Mouse (Mus musculus) gastrocnemius, adult 18-20 months (tissue): ENCODE measurements around the gene Cryz. TPM values are rescaled to one million over a fixed set of nuclear protein-coding genes. Genes with fewer than 3 reads are reported as not detected.
A peak's percentile ranks its signal among the peaks of the same experiment; 100 is the strongest.
"Not testable (repeated sequence)": the region's sequence is repeated elsewhere in the genome, so short reads cannot be mapped to it uniquely, and the experiment has no call there.

Experiments used
- DNase-seq: peaks from one replicate; pipeline ENCODE4 v3.0.0; 2021; ENCODE audit warnings: low spot score
- total RNA-seq, 2 experiments: library from RNA; stranded (reverse); gene quantifications; 2 replicates each; pipeline ENCODE4 v1.2.3; 2021

The Cryz gene
- total RNA-seq, 2 experiments from 2014 or later = 17.9 to 19.2 TPM

- no peak for DNase-seq
Observed at GRCm38 (mm10) chr3:154607896-154608295, 11.4 kb downstream of the Cryz start.

- DNase-seq = no peak
Observed at GRCm38 (mm10) chr3:154611888-154612287, 15.4 kb downstream of the Cryz start.

- DNase-seq = no peak
Observed at GRCm38 (mm10) chr3:154614771-154615170, 18.3 kb downstream of the Cryz start.

GRCm38 (mm10) chr3:154615304-154615703, 18.8 kb downstream of the Cryz start:
- no peak for DNase-seq

- DNase-seq = no peak
Observed at GRCm38 (mm10) chr3:154616106-154616505, 19.6 kb downstream of the Cryz start.

GRCm38 (mm10) chr3:154628284-154628683, 31.8 kb downstream of the Cryz start:
- no peak for DNase-seq

- DNase-seq = not testable (repeated sequence)
Observed at GRCm38 (mm10) chr3:154631281-154631680, 34.8 kb downstream of the Cryz start.

- DNase-seq = no peak
Observed at GRCm38 (mm10) chr3:154633091-154633490, 36.6 kb downstream of the Cryz start.

GRCm38 (mm10) chr3:154646638-154647442, 50.3 kb downstream of the Cryz start:
- no peak for DNase-seq

GRCm38 (mm10) chr3:154647443-154647780, 50.9 kb downstream of the Cryz start:
- DNase-seq = no peak

GRCm38 (mm10) chr3:154649411-154650285, 53.1 kb downstream of the Cryz start:
- DNase-seq = no peak

GRCm38 (mm10) chr3:154651192-154651821, 54.8 kb downstream of the Cryz start:
- no peak for DNase-seq

GRCm38 (mm10) chr3:154652581-154653420, 56.3 kb downstream of the Cryz start:
- DNase-seq = peak; percentile 3

- no peak for DNase-seq
Observed at GRCm38 (mm10) chr3:154653454-154653853, 56.9 kb downstream of the Cryz start.

- DNase-seq = no peak
Observed at GRCm38 (mm10) chr3:154654284-154654683, 57.8 kb downstream of the Cryz start.

GRCm38 (mm10) chr3:154654901-154655300, 58.4 kb downstream of the Cryz start:
- DNase-seq = no peak

- no peak for DNase-seq
Observed at GRCm38 (mm10) chr3:154655711-154656110, 59.2 kb downstream of the Cryz start.

GRCm38 (mm10) chr3:154663545-154663944, 67.0 kb downstream of the Cryz start, which contains the start of gene Erich3:
Erich3 (plus strand) TSS chr3:154663859.
- no peak for DNase-seq

GRCm38 (mm10) chr3:154663976-154664581, 67.6 kb downstream of the Cryz start:
- DNase-seq = no peak

GRCm38 (mm10) chr3:154664636-154665035, 68.1 kb downstream of the Cryz start:
- DNase-seq = no peak

GRCm38 (mm10) chr3:154668485-154668884, 72.0 kb downstream of the Cryz start:
- no peak for DNase-seq
